Mouse (Mus musculus) cerebellum, adult 11-12 months (tissue): ENCODE results near the gene Asb13.
A peak's percentile ranks its signal among the peaks of the same experiment; 100 is the strongest.

ENCODE experiments used
- DNase-seq: peaks from one replicate; pipeline ENCODE4 v3.0.0; 2022

Asb13 gene

DNA sequence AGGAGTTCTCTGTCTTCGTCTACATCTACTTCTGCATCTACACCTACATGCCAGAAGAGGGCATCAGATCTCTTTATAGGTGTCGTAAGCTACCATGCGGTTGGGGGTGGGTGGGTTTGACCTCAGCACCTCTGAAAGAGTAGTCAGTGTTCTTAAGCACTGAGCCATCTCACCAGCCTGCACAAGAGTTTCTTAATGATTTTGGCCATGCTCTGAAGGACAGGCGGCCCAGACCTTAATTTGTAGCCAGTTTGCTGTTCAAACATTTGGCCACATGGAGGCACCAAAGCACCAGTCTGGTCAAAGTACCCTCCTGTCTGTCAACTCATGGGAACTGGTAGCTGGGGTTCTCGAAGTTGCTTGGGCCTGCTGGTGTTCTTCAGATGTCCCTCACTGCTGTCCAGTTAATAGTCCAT lies 31.5 kb downstream of the Asb13 start:
- peak; percentile 34 for DNase-seq

DNA sequence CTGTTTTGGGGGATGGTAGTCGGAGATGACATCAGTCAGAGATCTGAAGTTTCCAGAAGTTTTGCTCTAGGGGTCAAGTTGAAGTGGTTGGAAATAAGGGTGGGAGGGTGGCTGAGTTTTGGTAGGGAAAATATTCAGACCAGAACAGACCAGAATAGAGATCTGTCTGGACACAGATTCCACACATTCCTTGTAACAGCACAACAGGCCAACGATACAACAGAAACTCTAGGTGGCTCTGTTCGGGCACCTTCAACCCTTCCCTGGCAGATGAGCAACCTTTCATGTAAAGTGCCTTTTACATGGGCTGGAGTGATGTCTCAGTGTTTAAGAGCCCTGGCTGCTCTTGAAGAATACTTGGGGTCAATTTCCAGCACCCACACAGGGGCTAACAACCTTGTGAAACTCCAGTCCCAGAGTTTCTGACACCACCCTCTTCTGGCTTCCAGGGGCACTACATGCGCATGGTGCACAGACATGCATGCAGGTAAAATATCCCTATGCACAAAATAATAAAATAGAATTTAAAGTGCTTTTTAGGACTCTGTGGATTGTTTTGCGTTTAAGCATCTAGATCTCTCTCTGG lies 33.5 kb downstream of the Asb13 start:
- no peak for DNase-seq

DNA sequence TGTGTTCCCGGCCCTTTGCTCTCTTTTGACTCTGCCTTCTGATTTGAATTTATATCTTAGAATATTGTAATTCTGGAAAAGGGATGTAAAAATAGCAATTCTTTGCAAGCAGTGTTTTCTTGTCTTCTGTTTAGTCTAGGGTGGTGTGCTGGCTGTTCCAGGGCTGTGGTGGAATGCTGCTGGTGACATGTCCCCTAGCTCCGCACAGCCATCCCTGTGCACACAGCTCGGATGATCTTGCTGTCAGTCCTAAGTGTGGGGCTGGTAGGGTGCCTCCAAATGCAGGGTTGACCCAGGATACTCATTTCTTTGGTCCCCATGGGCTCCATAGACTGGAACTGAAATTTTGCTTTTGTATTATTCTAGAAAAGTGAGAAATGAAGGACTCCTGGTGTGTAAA lies 34.2 kb downstream of the Asb13 start:
- DNase-seq, result no peak

DNA sequence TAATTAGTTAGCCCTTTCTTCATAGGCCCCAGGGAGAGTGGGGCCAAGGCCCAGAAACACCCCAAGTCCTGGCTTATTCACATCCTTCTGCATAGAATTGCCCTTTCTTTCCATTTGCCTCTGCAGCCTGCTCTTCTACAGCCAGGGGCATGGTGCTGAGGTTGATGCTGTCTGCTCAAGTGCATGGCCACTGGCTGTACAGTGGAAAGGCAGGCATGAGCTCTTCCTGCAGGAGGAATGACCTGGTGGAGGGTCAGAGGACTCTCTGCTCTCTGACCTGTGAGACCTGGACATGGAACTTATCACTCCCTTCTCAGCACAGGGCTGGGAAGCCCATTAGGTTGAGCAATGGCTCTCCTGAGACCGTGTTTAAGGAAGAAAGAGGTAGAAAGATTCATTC lies 35.8 kb downstream of the Asb13 start:
- DNase-seq, result no peak

DNA sequence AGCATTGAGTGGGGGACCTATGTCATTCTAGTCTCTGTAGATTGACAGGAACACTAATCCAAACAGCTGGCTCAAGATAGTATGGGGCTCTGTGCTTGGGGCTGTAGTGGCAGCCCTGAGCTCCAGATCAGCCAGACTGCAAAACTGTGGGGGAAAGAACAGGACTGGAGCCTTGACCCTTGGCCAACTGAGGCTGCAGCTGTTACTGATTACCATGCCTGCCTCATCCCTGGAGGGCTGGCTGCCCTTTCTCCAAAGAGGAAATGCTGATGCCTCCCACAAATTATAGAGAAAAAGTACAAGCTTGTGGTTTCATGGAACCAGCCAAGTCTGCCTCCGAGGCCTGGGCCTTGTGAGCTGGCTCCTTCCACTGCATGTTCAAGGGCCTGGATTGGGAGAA lies 36.2 kb downstream of the Asb13 start:
- DNase-seq, result no peak

DNA sequence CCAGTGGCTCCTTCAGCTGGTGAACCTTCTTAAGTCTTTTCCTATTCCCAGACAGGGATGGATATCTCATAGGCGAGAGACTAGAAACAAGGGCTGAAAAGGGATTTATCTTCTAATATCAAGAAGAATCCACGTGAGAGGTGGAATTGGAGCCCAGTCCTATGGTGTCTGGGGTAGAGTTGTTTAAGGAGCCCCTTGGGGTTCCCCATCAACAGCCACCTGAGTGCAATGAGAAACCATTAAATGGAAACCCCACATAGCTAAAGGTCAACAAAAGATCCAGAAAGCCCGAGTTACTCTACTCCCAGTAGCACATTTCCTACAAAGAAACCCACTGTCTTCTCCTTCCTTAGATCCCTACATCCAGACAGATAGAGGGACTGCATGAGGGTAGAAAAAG lies 39.3 kb downstream of the Asb13 start:
- no peak for DNase-seq

DNA sequence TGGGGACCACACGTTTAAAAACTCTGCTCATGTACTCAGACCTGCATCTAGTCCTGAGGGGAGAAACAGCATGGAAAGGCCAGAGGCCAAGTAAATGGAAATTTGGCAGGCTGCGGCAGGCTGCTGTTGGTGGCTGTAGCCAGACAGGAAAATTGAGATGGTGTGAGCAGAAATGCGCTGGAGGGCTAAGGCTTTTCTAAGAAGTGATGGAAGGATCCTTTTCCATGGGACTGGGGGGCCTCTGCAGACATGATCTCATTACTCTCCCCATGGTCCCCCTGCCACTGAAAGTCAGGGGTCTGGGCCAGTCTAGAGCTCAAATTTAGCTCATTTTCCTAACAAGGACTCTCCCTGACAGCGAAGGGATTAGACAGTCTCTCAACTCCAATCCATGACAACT lies 39.8 kb downstream of the Asb13 start:
- DNase-seq, result no peak

DNA sequence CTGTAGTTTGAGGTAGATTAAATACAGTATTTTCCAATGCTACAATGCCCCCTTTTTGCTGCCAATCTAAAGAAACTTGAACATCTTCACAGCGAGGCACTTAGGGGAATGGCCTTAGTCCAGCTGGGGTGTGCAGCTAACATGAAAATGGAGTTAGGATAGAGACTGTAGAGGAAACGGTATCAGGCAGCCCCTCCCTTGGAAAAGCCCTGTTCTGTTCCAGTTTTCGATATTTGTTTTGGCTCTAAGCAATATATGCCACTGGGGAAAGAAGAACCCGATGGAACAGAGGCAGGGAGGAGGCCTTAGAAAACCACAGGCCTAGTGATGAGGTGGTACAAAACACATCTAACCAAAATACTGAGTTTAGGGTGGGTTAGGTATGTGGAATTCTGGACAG lies 42.0 kb downstream of the Asb13 start:
- no peak for DNase-seq

DNA sequence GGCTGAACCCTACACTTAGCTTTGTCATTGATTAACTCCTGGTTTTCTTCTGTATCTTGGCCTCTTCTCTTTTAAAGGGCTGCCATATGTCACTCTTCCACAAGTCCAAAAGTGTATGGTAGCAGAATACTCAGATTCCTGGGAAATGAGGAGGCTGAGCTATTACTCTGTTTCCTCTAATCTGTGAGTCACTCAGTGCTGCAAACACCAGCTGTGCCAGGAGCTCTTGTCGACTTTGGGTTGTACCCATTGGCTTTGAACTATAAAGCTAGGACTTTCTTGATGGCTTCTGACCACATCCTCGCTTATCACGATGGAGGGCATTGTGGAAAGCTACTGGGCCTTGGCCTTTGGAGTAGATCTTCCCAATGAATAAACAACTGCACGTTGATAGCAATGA lies 45.3 kb downstream of the Asb13 start:
- no peak for DNase-seq

DNA sequence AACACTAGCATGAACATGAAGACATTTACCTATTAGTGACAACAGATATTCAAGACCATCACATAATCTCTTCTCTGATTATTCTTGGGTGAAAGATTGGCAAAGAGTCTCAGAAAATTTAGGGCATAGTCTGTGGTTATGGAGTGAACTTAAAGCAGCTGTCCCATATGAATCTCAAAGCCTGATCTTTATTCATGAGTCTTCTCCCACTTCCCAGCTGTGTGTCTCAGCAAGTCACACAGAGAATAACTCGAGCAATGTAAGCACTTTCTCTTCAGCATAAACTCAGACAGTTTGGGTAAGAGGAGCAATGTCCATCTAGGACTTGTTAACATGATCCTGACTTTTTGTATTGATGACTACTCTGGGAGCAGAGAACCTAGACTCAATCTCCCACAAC lies 52.5 kb downstream of the Asb13 start:
- DNase-seq, result no peak

DNA sequence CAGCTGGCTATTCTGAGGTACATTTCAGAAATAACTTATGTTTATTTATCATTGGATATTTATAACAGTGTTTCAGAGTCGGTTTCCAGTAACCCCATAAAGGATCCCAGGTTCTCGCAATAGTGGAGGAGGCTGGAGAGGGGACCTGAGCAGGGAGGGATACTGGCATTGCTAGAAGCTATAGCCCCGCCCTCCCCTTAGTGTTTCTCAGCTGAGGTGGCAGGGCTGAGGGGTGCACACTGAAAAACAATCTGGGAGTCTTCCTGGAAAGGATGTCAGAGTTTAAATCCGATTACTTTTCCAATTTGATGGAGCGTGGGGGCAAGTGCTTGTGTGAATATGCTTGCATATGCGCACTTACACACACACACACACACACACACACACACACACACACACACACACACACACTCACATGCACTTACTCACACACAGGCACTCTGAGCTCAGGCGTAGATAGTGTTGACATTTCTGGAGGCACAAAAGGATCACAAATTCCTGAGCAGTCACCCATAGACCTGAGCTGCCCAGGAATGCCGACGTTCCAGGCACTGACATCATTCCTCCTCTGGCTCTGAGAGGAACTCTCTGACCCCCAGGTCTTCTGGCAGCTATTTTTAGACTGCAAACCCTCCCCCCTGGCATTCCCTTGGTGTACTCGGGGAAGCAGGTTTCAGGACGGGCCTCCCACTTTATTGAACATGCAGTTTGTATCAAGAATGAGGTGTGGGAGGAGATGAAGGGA lies 60.9 kb downstream of the Asb13 start:
- DNase-seq, result no peak

DNA sequence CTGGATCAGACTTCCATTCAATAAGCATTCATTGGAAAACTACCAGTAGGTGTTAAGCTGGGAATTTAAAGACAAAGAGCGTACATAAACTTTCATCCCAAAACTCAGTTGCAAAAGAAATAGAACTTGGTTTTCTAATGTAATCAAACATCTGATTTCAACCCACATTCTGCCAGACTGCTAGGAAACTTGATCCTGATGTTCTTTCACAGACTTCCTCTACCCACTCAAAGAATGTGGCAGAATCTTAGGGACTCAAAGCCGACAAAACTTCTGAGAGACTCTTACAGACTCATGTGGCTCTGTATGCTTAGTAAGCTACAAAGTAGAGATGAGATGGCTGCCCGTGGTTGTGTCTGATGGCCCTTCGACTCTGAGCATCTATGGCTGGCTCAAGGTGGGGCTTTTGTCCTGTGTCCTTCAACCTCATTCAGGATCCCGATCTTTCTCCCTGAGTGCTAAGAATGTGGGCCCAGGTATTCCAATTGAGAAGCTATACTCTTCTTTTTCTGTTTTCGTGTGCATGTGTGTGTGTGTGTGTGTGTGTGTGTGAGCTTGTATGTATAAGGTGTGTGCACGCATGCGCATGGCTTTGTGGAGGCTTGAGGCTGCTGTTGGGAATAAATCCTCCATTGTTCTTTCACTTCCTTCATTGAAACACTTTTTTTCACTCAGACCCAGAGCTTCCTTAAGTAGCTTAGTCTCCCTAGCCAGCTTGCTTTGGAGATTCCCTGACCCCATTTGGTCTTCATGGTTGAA lies 63.3 kb downstream of the Asb13 start:
- no peak for DNase-seq

DNA sequence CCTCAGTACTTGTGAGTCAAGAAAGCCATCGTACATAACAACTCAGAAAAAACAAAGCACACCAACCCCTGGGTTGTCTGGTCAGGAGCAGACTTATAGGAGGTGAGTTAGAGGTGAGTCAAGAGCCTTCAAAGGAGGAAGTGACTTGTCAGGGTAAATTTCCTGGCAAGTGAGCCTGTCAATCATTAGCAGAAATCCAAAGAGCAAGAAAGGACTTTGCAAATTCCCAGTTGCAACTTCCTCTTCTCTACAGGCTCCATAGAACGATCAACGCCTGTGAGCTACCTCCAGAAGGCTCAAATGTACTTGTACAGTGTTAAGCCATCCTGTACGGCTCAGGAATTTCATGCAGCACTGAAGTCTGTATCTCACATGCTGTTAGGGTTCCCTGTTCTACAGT lies 66.9 kb downstream of the Asb13 start:
- DNase-seq, result no peak
